Mouse (Mus musculus): ENCODE measurements at regions not wholly inside any gene's neighbourhood (a gene's known extent, or its start where the extent isn't known, plus 50 kb on each side); places are given as distances from the start of the nearest gene placed in this dataset.

GRCm38 (mm10) chr3:50660966-50661365, 217.6 kb upstream of the Slc7a11 start:
- Histone ChIP-seq H3K4me2 (ENCODE audit: low read depth, low read length) (no peak overlapping the region), H3K27me3 (ENCODE audit: control insufficient read depth, insufficient read depth, low read length) (no peaks in the 10 kb centered on the region), H3K4me3 (ENCODE audit: low read length) (no peak overlapping the region), H3K9ac (ENCODE audit: low read length) (no peak overlapping the region), H3K4me1 (ENCODE audit: control insufficient read depth, insufficient read depth, low read length) (peaks cover 2% of the 10 kb centered on the region; the same call in 1 of the 2 replicates), H3K9me3 (replicated peaks; ENCODE audit: control insufficient read depth, low read length) (no peaks in the 10 kb centered on the region), H3K27ac (ENCODE audit: low read length) (no peak overlapping the region), H3K36me3 (ENCODE audit: control insufficient read depth, insufficient read depth) (no peaks in the 10 kb centered on the region)
- ATAC-seq (replicated peaks; ENCODE audit: extremely low read depth, insufficient read depth, low FRiP score), result no peak; the same call in 1 of the 2 replicates
- 72% methylated on average over 7 of the region's 7 CpGs for WGBS

GRCm38 (mm10) chr3:50660566-50660965, 217.2 kb upstream of the Slc7a11 start:
- 83% methylated on average over 3 of the region's 3 CpGs for WGBS
- no peaks in the 10 kb centered on the region for H3K9me3 ChIP-seq (replicated peaks; ENCODE audit: control insufficient read depth, low read length)

GRCm38 (mm10) chr3:50657890-50658289, 214.5 kb upstream of the Slc7a11 start:
- no peaks in the 10 kb centered on the region for H3K27me3 ChIP-seq (ENCODE audit: control insufficient read depth, insufficient read depth, low read length)
- no peak overlapping the region for H3K4me2 ChIP-seq (ENCODE audit: low read depth, low read length)
- no peak overlapping the region for H3K9ac ChIP-seq (ENCODE audit: low read length)
- no peak for ATAC-seq (replicated peaks; ENCODE audit: extremely low read depth, insufficient read depth, low FRiP score)
- no peak overlapping the region for H3K27ac ChIP-seq (ENCODE audit: low read length)
- H3K4me3 ChIP-seq (ENCODE audit: low read length), result no peak overlapping the region
- no peaks in the 10 kb centered on the region; the same call in 1 of the 2 replicates for H3K9me3 ChIP-seq (replicated peaks; ENCODE audit: control insufficient read depth, low read length)
- H3K36me3 ChIP-seq (ENCODE audit: control insufficient read depth, insufficient read depth), result no peaks in the 10 kb centered on the region
- 61% methylated on average over 2 of the region's 2 CpGs for WGBS
- no peaks in the 10 kb centered on the region for H3K4me1 ChIP-seq (ENCODE audit: control insufficient read depth, insufficient read depth, low read length)

More at GRCm38 (mm10) chr3:50660566-50660965, 217.2 kb upstream of the Slc7a11 start:
- Histone ChIP-seq H3K4me3 (ENCODE audit: low read length) (no peak overlapping the region), H3K36me3 (ENCODE audit: control insufficient read depth, insufficient read depth) (no peaks in the 10 kb centered on the region), H3K4me1 (ENCODE audit: control insufficient read depth, insufficient read depth, low read length) (peaks cover 1% of the 10 kb centered on the region; the same call in 1 of the 2 replicates), H3K4me2 (ENCODE audit: low read depth, low read length) (no peak overlapping the region), H3K9ac (ENCODE audit: low read length) (no peak overlapping the region), H3K27me3 (ENCODE audit: control insufficient read depth, insufficient read depth, low read length) (no peaks in the 10 kb centered on the region), H3K27ac (ENCODE audit: low read length) (no peak overlapping the region)
- ATAC-seq (replicated peaks; ENCODE audit: extremely low read depth, insufficient read depth, low FRiP score), result no peak

- Histone ChIP-seq H3K27ac (ENCODE audit: low read length) (no peak overlapping the region), H3K36me3 (ENCODE audit: control insufficient read depth, insufficient read depth) (no peaks in the 10 kb centered on the region), H3K4me1 (ENCODE audit: control insufficient read depth, insufficient read depth, low read length) (no peaks in the 10 kb centered on the region), H3K4me3 (ENCODE audit: low read length) (no peak overlapping the region), H3K27me3 (ENCODE audit: control insufficient read depth, insufficient read depth, low read length) (no peaks in the 10 kb centered on the region), H3K9me3 (replicated peaks; ENCODE audit: control insufficient read depth, low read length) (no peaks in the 10 kb centered on the region; the same call in 1 of the 2 replicates), H3K9ac (ENCODE audit: low read length) (no peak overlapping the region), H3K4me2 (ENCODE audit: low read depth, low read length) (no peak overlapping the region)
- no peak for ATAC-seq (replicated peaks; ENCODE audit: extremely low read depth, insufficient read depth, low FRiP score)
- 54% methylated on average over 2 of the region's 2 CpGs for WGBS
Measured at GRCm38 (mm10) chr3:50654441-50654840, 211.0 kb upstream of the Slc7a11 start.

GRCm38 (mm10) chr3:50652265-50652664, 208.9 kb upstream of the Slc7a11 start:
- H3K27me3 ChIP-seq (ENCODE audit: control insufficient read depth, insufficient read depth, low read length), result no peaks in the 10 kb centered on the region
- no peaks in the 10 kb centered on the region for H3K36me3 ChIP-seq (ENCODE audit: control insufficient read depth, insufficient read depth)
- no peak for ATAC-seq (replicated peaks; ENCODE audit: extremely low read depth, insufficient read depth, low FRiP score)
- no peak overlapping the region for H3K4me3 ChIP-seq (ENCODE audit: low read length)
- 93% methylated on average over 3 of the region's 3 CpGs for WGBS
- no peak overlapping the region for H3K27ac ChIP-seq (ENCODE audit: low read length)
- no peak overlapping the region for H3K4me2 ChIP-seq (ENCODE audit: low read depth, low read length)
- H3K9ac ChIP-seq (ENCODE audit: low read length), result no peak overlapping the region
- no peaks in the 10 kb centered on the region for H3K4me1 ChIP-seq (ENCODE audit: control insufficient read depth, insufficient read depth, low read length)
- no peaks in the 10 kb centered on the region; the same call in 1 of the 2 replicates for H3K9me3 ChIP-seq (replicated peaks; ENCODE audit: control insufficient read depth, low read length)

GRCm38 (mm10) chr3:50643068-50643467, 199.7 kb upstream of the Slc7a11 start:
- Histone ChIP-seq H3K4me2 (ENCODE audit: low read depth, low read length) (no peak overlapping the region), H3K9ac (ENCODE audit: low read length) (no peak overlapping the region), H3K4me1 (ENCODE audit: control insufficient read depth, insufficient read depth, low read length) (no peaks in the 10 kb centered on the region), H3K27ac (ENCODE audit: low read length) (no peak overlapping the region), H3K9me3 (replicated peaks; ENCODE audit: control insufficient read depth, low read length) (no peaks in the 10 kb centered on the region), H3K36me3 (ENCODE audit: control insufficient read depth, insufficient read depth) (no peaks in the 10 kb centered on the region), H3K27me3 (ENCODE audit: control insufficient read depth, insufficient read depth, low read length) (no peaks in the 10 kb centered on the region), H3K4me3 (ENCODE audit: low read length) (no peak overlapping the region)
- 78% methylated on average over 2 of the region's 2 CpGs for WGBS
- ATAC-seq (replicated peaks; ENCODE audit: extremely low read depth, insufficient read depth, low FRiP score), result no peak

GRCm38 (mm10) chr3:50639907-50640323, 196.5 kb upstream of the Slc7a11 start:
- ATAC-seq (replicated peaks; ENCODE audit: extremely low read depth, insufficient read depth, low FRiP score), result no peak
- H3K27ac ChIP-seq (ENCODE audit: low read length), result no peak overlapping the region
- no peaks in the 10 kb centered on the region for H3K9me3 ChIP-seq (replicated peaks; ENCODE audit: control insufficient read depth, low read length)
- no peak overlapping the region for H3K4me2 ChIP-seq (ENCODE audit: low read depth, low read length)
- no peak overlapping the region for H3K9ac ChIP-seq (ENCODE audit: low read length)
- 87% methylated on average over 12 of the region's 12 CpGs for WGBS
- H3K4me1 ChIP-seq (ENCODE audit: control insufficient read depth, insufficient read depth, low read length), result no peaks in the 10 kb centered on the region
- H3K27me3 ChIP-seq (ENCODE audit: control insufficient read depth, insufficient read depth, low read length), result no peaks in the 10 kb centered on the region
- H3K4me3 ChIP-seq (ENCODE audit: low read length), result no peak overlapping the region
- no peaks in the 10 kb centered on the region for H3K36me3 ChIP-seq (ENCODE audit: control insufficient read depth, insufficient read depth)

GRCm38 (mm10) chr3:50634457-50635075, 191.2 kb upstream of the Slc7a11 start:
- no peak overlapping the region for H3K9ac ChIP-seq (ENCODE audit: low read length)
- H3K36me3 ChIP-seq (ENCODE audit: control insufficient read depth, insufficient read depth), result no peaks in the 10 kb centered on the region
- no peak overlapping the region for H3K4me2 ChIP-seq (ENCODE audit: low read depth, low read length)
- 88% methylated on average over 7 of the region's 7 CpGs for WGBS
- H3K9me3 ChIP-seq (replicated peaks; ENCODE audit: control insufficient read depth, low read length), result no peaks in the 10 kb centered on the region
- no peak overlapping the region for H3K4me3 ChIP-seq (ENCODE audit: low read length)
- no peak for ATAC-seq (replicated peaks; ENCODE audit: extremely low read depth, insufficient read depth, low FRiP score)
- H3K4me1 ChIP-seq (ENCODE audit: control insufficient read depth, insufficient read depth, low read length), result no peaks in the 10 kb centered on the region
- no peak overlapping the region for H3K27ac ChIP-seq (ENCODE audit: low read length)
- no peaks in the 10 kb centered on the region for H3K27me3 ChIP-seq (ENCODE audit: control insufficient read depth, insufficient read depth, low read length)

- H3K27me3 ChIP-seq (ENCODE audit: control insufficient read depth, insufficient read depth, low read length), result no peaks in the 10 kb centered on the region
- no peak overlapping the region for H3K27ac ChIP-seq (ENCODE audit: low read length)
- H3K4me1 ChIP-seq (ENCODE audit: control insufficient read depth, insufficient read depth, low read length), result no peaks in the 10 kb centered on the region
- no peaks in the 10 kb centered on the region for H3K9me3 ChIP-seq (replicated peaks; ENCODE audit: control insufficient read depth, low read length)
- no peak overlapping the region for H3K4me2 ChIP-seq (ENCODE audit: low read depth, low read length)
- no peak overlapping the region for H3K4me3 ChIP-seq (ENCODE audit: low read length)
- H3K9ac ChIP-seq (ENCODE audit: low read length), result no peak overlapping the region
- no peaks in the 10 kb centered on the region for H3K36me3 ChIP-seq (ENCODE audit: control insufficient read depth, insufficient read depth)
- ATAC-seq (replicated peaks; ENCODE audit: extremely low read depth, insufficient read depth, low FRiP score), result no peak
Measured at GRCm38 (mm10) chr3:50631286-50631685, 187.9 kb upstream of the Slc7a11 start.

All from heart, embryonic 16.5 days (tissue).